Mouse (Mus musculus) cerebellum, adult 2 months (tissue): ENCODE data around the gene Rpl21.

Source experiments
- CTCF ChIP-seq: fragments of 200-500 bp; IDR thresholded peaks from 2 replicates; pipeline ENCODE4 v1.5.1; 2011; ENCODE audit warnings: low read depth, mild to moderate bottlenecking, control low read depth, low read length, moderate library complexity, borderline replicate concordance; ENCODE audit not compliant: insufficient read depth
- POLR2A ChIP-seq: fragments of 200-500 bp; IDR thresholded peaks from 2 replicates; pipeline ENCODE4 v1.6.1; 2011; ENCODE audit warnings: low read length, control low read depth, borderline replicate concordance; ENCODE audit not compliant: insufficient read depth

DNA sequence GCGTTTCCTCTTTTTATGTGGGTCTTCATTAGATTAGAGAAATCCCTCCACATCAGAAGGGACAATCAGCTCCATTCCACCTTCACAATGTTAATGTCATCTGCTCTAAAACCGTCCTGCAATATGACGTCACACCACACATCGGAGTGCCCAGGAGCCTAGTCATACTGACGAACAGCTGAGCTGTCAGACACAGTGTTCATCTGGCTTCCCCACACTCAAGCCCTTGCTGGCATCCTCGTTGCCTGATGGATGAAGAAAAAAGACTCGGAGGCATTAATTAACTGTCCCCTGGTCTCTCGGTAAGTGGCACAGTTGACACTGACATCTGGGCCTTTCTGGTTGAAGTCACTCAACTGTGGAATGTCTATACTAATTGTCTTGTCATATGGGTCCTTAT lies 26.6 kb downstream of the Rpl21 start:
- TF ChIP-seq CTCF (no peak), POLR2A (no peak)
